Mouse (Mus musculus): Measurements from ENCODE around the gene Gm10147. TPM values are rescaled to one million over a fixed set of nuclear protein-coding genes. Genes with fewer than 3 reads are reported as not detected.
"Not testable (repeated sequence)": the region's sequence is repeated elsewhere in the genome, so short reads cannot be mapped to it uniquely, and the experiment has no call there.

The Gm10147 gene
- polyA plus RNA-seq (2012; ENCODE audit: insufficient read depth, low replicate concordance), result not detected in 2 replicates

DNA sequence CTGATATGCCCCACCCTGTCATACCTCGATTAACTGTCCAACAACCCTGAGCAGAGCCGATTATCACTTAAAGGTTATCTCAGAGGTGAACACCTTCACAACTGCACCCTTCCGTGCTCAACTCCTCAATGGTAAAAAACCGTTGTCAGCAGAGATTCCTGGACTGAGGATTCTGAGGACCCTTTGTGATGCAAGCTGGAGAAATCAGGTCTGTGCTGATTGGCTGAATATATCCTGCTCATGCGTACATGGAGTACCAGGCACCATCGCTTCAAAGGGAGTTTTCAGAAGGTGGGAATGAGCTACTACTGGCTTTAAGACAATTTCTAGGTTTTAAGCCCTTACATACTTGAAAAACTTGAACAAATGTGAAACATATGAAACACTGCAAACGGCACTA is at the start of gene Gm10147:
Gene Gm10147 (minus strand): TSS at position 101 of the 400 bp plus-strand sequence.
- not testable (repeated sequence) for H3K36me3 ChIP-seq (replicated peaks; ENCODE audit: low read length); H3K27me3 ChIP-seq (replicated peaks); H3K9me3 ChIP-seq; H3K4me1 ChIP-seq; H3K4me3 ChIP-seq (replicated peaks)
